Mouse (Mus musculus) spleen, postnatal 14 days (tissue): Measurements from ENCODE around the gene Tns2.
"Not testable (repeated sequence)": the region's sequence is repeated elsewhere in the genome, so short reads cannot be mapped to it uniquely, and the experiment has no call there.

Source experiments
- DNase-seq, 2 experiments: peaks; one replicate each; pipeline ENCODE4 v3.0.0; 2021 to 2022; ENCODE audit warnings: low spot score in 2 of 2

Gene Tns2

DNA sequence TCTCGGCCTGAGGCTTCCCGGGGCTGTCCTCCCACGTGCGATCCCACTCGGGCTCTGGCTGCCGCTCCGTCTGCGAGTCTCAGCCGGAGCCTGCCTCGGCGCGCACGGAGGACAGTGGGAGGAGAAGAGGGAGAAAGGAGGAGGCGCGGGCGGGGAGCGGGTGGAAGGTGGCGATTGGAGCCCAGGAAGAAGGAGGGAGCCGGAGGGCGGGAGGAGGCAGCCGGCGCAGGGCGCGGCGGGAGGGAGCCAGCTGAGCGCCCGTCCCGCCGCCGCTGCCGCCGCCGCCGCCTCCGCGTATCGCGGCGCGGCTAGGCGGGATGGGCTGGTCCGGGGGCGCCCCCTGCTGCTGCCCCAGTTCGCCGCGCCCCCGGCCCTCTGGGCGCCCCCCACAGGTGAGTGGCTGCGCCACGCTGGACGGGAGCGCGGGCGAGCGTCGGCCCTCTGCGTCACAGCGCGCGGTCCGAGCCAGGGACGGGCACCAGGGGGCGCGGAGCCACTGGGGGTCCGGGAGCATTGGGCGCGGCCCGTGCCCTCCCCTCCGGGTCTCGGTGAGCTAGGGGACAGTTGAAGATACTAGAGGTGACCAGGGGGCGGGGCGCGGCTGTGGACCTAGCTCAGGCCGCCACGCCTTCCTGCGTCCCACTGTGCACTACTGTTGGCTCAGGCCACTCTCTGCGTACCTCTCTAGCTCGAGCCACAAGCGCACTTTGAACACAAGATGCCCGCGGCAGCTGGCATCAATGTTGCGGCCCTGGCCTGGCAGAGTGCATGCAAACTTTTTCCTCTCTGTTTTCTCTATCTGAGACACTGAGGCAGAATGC, at the start of gene Tns2:
Tns2 (plus strand) TSS at position 253 of the 821 bp plus-strand sequence.
- DNase-seq = no peak

GRCm38 (mm10) chr15:102051920-102052683, 48.1 kb upstream of the Tns2 start:
- DNase-seq = no peak

GRCm38 (mm10) chr15:102056495-102057174, 43.6 kb upstream of the Tns2 start:
- DNase-seq = no peak

DNA sequence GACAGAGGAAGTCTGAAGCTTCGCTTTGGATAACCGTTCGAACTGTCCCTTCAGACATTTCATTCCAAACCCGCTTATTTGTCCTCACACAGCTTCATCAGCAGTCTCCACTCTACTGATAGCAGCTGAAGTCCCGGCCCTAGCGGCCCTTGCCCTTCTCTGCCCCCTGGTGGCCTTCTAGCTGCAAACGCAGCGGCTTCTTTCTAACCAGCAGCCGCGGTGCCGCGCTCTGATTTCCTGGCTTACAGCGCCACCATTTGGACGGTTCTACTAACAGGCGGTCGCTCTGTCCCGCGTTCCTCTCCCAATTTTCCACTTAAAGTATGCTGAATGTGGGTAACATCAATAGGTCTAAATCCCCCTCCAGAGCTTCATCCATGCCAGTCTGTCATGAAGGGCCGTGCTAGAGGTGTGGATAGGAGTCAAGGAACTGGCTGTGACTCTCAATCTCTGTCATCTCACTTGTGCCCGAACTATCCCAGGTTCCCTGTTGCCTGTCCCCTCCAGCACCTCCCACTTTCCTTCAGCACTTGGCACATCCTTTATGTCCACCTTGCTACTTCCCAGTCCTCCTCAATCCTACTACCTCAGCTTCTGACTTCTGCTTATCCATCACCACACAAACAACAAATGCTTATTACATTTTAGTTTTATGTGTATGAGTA, 34.4 kb upstream of the Tns2 start:
- peak; percentile 78 to 89 for DNase-seq

- no peak for DNase-seq
Measured at GRCm38 (mm10) chr15:102070476-102071467, 29.4 kb upstream of the Tns2 start.

DNA sequence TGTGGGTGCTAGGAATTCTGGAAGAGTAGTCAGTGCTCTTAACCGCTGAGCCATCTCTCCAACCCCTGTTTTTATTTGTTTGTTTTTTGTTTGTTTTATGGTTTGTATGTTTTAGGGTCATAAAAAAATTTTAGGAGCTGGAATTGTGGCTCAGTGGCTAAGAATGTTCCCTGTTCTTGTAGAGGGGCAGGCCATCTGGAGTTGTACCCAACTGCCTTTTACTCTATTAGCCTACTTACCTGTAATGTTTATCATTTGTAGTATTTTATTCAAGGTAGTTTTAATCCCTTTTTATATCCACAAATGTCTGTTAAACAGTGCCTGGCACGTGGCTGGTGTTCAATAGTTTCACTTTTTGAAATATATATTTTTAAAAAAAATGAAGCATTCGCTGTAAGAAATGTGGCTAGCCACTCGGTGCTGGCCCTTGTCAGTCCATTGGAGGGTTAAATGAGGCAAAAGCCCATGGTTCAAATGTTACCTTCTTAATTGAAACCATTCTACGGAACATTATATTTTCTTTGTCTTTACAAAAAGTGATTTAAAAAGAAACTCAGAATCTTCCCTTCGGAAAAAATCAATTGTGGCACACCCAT, 27.2 kb upstream of the Tns2 start:
- no peak for DNase-seq

DNA sequence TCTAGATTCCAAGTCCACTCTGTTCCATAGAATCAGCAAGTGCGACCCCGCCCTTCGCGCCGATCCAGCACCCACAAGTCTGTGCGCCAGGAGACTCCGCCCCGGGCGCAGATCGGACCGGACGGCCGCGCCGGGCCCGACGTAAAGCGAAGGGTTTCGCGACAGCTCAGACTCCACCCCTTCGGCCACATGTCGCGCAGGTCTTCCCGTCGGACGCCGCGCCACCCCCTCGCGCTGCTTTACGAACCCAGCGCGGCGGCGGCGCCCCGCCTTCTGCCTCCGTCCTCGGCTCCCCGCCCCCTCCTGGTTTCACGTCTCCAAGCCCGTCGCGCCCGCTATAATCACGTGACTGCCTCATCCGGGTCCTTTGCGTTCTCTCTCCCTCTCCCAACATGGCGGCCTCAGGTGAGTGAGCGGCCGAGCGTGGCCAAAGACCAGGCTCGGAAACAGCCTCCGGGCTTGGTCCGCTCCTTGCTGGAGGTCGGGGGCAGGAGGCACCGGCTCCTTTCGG, 26.6 kb upstream of the Tns2 start, which contains the start of gene Eif4b:
Eif4b (plus strand) TSS at position 215 of the 511 bp plus-strand sequence.
- DNase-seq = peak; percentile 96 to 97

- peak; percentile 36 to 58 for DNase-seq
Measured at GRCm38 (mm10) chr15:102074070-102074731, 26.0 kb upstream of the Tns2 start.

DNA sequence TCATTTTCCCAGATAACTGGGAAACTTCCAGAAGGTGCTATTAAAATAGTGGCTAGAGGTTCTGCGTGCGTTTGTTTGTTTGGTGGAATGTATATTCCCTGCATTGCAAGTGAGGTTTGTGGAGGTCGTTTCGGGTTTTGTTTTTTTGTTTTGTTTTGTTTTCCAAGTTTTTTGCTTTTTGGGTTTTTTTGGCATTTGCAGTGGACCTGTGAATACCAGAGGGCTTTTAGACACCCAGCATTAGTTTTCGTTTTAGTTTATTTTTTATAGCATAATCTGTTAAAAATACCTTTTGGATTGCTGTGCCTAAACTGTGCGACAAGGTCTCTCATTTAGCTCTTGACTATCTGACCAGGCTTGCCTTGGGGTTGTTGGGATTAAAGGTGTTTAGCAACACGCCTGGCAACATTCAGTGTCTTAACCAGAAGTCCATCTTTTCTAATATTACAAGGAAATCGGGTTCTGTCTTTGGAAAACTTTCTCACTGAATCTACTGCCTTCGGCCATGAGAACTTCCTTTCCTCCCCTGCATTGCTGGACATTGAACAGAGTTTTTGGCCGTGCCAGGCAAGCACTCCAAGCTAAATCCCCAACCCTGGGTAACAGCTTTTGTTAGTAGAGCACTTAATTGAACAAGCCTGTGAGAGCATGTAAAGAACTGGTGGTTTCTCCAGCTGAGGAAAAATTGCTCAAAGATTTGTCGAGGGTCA, 25.2 kb upstream of the Tns2 start:
- DNase-seq = no peak

GRCm38 (mm10) chr15:102077111-102077677, 23.0 kb upstream of the Tns2 start:
- no peak for DNase-seq

GRCm38 (mm10) chr15:102079221-102079620, 21.0 kb upstream of the Tns2 start:
- DNase-seq = no peak

- DNase-seq = not testable (repeated sequence)
Measured at GRCm38 (mm10) chr15:102079924-102080323, 20.3 kb upstream of the Tns2 start.

GRCm38 (mm10) chr15:102080429-102080828, 19.8 kb upstream of the Tns2 start:
- no peak for DNase-seq

DNA sequence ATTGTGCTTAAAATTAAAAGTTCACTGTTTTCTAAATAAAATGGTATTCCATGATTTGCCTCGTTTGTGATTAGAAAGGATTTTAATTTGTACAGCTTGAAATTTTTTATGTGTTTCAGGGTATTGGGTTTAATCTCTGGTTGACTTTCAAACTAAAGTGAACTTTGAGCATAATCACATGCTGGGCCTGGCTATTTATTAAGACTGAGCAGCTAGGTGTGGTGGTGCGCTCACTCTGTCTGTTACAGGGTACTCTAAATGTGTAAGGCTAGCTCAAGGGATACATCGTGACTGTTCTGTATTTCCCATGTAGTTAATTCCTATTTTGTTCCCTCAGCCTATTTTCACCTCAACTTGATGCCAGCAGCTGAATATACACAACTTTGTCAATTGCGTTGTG, 18.1 kb upstream of the Tns2 start:
- DNase-seq = no peak

DNA sequence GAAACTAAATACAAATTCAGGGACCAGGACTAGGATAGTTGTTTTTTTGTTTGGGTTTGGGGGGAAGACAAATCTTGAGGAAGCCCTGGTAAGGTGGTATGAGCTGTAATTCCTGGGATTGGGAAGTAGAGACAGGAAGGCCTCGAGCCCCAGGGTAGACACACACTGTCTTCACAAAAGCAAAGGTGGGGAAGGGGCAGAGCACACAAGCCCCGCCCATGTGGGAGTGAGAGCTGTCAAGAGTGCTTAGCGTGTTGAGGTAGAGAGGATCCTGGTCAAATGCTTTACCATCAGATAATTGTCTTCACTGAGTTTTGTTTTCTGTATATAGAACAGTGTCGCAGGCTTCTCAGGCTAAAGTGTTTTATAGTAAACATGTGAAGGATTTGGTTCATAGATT, 17.2 kb upstream of the Tns2 start:
- DNase-seq = no peak

- no peak for DNase-seq
Measured at GRCm38 (mm10) chr15:102089914-102090585, 10.2 kb upstream of the Tns2 start.

GRCm38 (mm10) chr15:102091063-102091679, 9.0 kb upstream of the Tns2 start:
- no peak for DNase-seq
